Mouse (Mus musculus) hindbrain, embryonic 15.5 days (tissue): ENCODE data around the gene Trim69. TPM values are rescaled to one million over a fixed set of nuclear protein-coding genes. Genes with fewer than 3 reads are reported as not detected.
A peak's percentile ranks its signal among the peaks of the same experiment; 100 is the strongest.
"Not testable (repeated sequence)": the region's sequence is repeated elsewhere in the genome, so short reads cannot be mapped to it uniquely, and the experiment has no call there.

ENCODE experiments used
- ATAC-seq: fragments of 200-750 bp; cut with Nextera tagmentation; 2 replicates; pipeline ENCODE4 v1.8.0; 2017; ENCODE audit warnings: low read depth, moderate number of reproducible peaks, moderate TSS enrichment; ENCODE audit not compliant: low FRiP score
- H3K27ac ChIP-seq: fragments of 300-500 bp; sonication (generic); replicated peaks from 2 replicates; pipeline ENCODE4 v1.5.1; 2015; ENCODE audit warnings: mild to moderate bottlenecking, inconsistent platforms
- H3K27me3 ChIP-seq: fragments of 300-500 bp; sonication (generic); 2 replicates; pipeline ENCODE4 v1.6.1; 2015; ENCODE audit warnings: control low read depth, inconsistent platforms
- H3K36me3 ChIP-seq: fragments of 300-500 bp; sonication (generic); 2 replicates; pipeline ENCODE4 v1.6.1; 2015; ENCODE audit warnings: control low read depth, inconsistent platforms
- H3K4me1 ChIP-seq: fragments of 300-500 bp; sonication (generic); replicated peaks from 2 replicates; pipeline ENCODE4 v1.6.1; 2015; ENCODE audit warnings: control low read depth, inconsistent platforms
- H3K4me2 ChIP-seq: fragments of 300-500 bp; sonication (generic); 2 replicates; pipeline ENCODE4 v1.6.1; 2015; ENCODE audit warnings: moderate library complexity, mild to moderate bottlenecking, inconsistent platforms
- H3K4me3 ChIP-seq: fragments of 300-500 bp; sonication (generic); 2 replicates; pipeline ENCODE4 v1.5.1; 2015; ENCODE audit warnings: mild to moderate bottlenecking, inconsistent platforms
- H3K9ac ChIP-seq: fragments of 300-500 bp; sonication (generic); 2 replicates; pipeline ENCODE4 v1.6.1; 2015; ENCODE audit warnings: inconsistent platforms
- H3K9me3 ChIP-seq: fragments of 300-500 bp; sonication (generic); 2 replicates; pipeline ENCODE4 v1.6.1; 2016; ENCODE audit warnings: control low read depth, inconsistent platforms
- WGBS: fragments of 180-500 bp; shearing (Covaris S2); methylation state at CpG from one replicate; pipeline ENCODE4 v1.1.7; 2015; 5-methylcytosine and 5-hydroxymethylcytosine counted together
- polyA plus RNA-seq: library from polyadenylated mRNA; unstranded; fragments of >200 nt; fragmentation: Nextera tagmentation; extraction: Ambion mirVana; gene quantifications from 2 replicates; pipeline ENCODE4 v1.2.1, GENCODE M21; 2015

Gene Trim69
- polyA plus RNA-seq, 1 experiment from 2014 or later = not detected

DNA sequence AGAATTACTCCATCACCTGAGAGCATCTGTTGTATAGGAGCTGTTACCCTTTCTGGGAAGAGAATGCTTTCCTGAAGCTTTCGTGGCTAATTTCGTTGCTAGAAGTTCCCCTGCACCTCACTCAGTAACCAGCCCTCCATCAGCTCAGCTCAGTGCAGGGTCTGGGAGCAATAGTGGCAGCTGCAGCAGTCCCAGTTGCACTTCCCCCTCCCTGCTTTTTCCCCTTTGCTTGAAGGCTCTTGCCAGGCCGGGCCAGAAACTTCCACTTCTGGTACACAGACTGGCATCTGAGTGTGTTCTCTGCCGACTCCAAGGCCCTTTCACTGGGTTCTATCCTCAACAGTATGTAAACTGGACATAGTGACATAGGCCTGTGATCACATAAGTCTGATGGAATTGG is 24.6 kb downstream of the Trim69 start:
- H3K4me1 ChIP-seq = no peaks in the 10 kb centered on the region
- H3K9ac ChIP-seq = no peak overlapping the region
- H3K4me2 ChIP-seq = no peak overlapping the region
- 87% methylated on average over 4 of the region's 4 CpGs for WGBS
- H3K4me3 ChIP-seq = no peak overlapping the region
- no peaks in the 10 kb centered on the region for H3K27me3 ChIP-seq
- no peaks in the 10 kb centered on the region for H3K36me3 ChIP-seq
- H3K27ac ChIP-seq = no peak overlapping the region
- no peak for ATAC-seq
- no peaks in the 10 kb centered on the region for H3K9me3 ChIP-seq

GRCm38 (mm10) chr2:122186106-122186505 is 25.6 kb downstream of the Trim69 start, which contains the start of the genes Patl2 and Terb2:
Gene Patl2 (minus strand): TSS chr2:122186189.
Gene Terb2 (plus strand): TSS chr2:122186272.
- H3K36me3 ChIP-seq = no peaks in the 10 kb centered on the region
- H3K4me3 ChIP-seq = no peak within 1 kb of the TSS
- H3K27me3 ChIP-seq = no peaks in the 10 kb centered on the region
- no peaks in the 10 kb centered on the region for H3K9me3 ChIP-seq
- no peaks in the 10 kb centered on the region for H3K4me1 ChIP-seq
- WGBS = 84% methylated on average over 17 of the region's 17 CpGs
- H3K9ac ChIP-seq = no peak within 1 kb of the TSS
- no peak within 1 kb of the TSS for H3K4me2 ChIP-seq
- no peak within 1 kb of the TSS for H3K27ac ChIP-seq
- ATAC-seq = no peak

- Histone ChIP-seq H3K27ac (no peak overlapping the region), H3K4me1 (no peaks in the 10 kb centered on the region), H3K9me3 (no peaks in the 10 kb centered on the region), H3K4me2 (no peak overlapping the region), H3K9ac (no peak overlapping the region), H3K27me3 (no peaks in the 10 kb centered on the region), H3K36me3 (no peaks in the 10 kb centered on the region), H3K4me3 (no peak overlapping the region)
- 93% methylated on average over 3 of the region's 3 CpGs for WGBS
- no peak for ATAC-seq
These were observed 26.3 kb downstream of the Trim69 start for GRCm38 (mm10) chr2:122186751-122187150.

DNA sequence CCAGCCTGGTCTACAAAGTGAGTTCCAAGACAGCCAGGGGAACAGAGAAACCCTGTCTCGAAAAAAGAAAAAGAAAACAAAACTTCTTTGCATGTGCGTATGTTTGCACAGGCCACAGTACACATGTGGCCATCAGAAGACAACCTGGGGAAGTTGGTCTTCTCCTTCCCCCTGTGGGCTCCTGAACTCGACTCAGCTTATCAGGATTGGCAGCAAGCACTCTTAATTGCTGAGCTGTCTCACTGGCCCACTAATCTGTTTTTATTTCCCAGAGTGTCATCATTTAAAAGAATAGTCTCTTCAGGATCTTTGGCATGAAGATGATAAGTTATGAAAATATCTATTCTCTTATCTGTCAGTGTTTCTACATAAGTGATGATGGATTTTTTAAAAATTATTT is 31.3 kb downstream of the Trim69 start:
- H3K4me1 ChIP-seq = no peaks in the 10 kb centered on the region
- no peaks in the 10 kb centered on the region for H3K9me3 ChIP-seq
- H3K27me3 ChIP-seq = no peaks in the 10 kb centered on the region
- no peak overlapping the region for H3K4me2 ChIP-seq
- 85% methylated on average over 3 of the region's 3 CpGs for WGBS
- no peaks in the 10 kb centered on the region for H3K36me3 ChIP-seq
- no peak overlapping the region for H3K9ac ChIP-seq
- H3K27ac ChIP-seq = no peak overlapping the region
- H3K4me3 ChIP-seq = no peak overlapping the region
- ATAC-seq = no peak

- WGBS = 48% methylated on average over 1 of the region's 1 CpGs
- Histone ChIP-seq H3K4me1 (no peaks in the 10 kb centered on the region), H3K4me2 (peak overlapping the region; percentile 20), H3K9ac (no peak overlapping the region), H3K36me3 (no peaks in the 10 kb centered on the region), H3K4me3 (no peak overlapping the region), H3K9me3 (no peaks in the 10 kb centered on the region), H3K27me3 (no peaks in the 10 kb centered on the region), H3K27ac (no peak overlapping the region)
- ATAC-seq = peak; percentile 81
These were observed 34.0 kb downstream of the Trim69 start for GRCm38 (mm10) chr2:122194509-122194929.

- Histone ChIP-seq H3K27me3 (no peaks in the 10 kb centered on the region), H3K27ac (no peak overlapping the region), H3K9me3 (no peaks in the 10 kb centered on the region), H3K36me3 (no peaks in the 10 kb centered on the region), H3K4me2 (no peak overlapping the region), H3K4me1 (no peaks in the 10 kb centered on the region), H3K9ac (no peak overlapping the region), H3K4me3 (no peak overlapping the region)
- 92% methylated on average over 1 of the region's 1 CpGs for WGBS
- ATAC-seq = no peak
These were observed 41.0 kb downstream of the Trim69 start for GRCm38 (mm10) chr2:122201501-122201900.

DNA sequence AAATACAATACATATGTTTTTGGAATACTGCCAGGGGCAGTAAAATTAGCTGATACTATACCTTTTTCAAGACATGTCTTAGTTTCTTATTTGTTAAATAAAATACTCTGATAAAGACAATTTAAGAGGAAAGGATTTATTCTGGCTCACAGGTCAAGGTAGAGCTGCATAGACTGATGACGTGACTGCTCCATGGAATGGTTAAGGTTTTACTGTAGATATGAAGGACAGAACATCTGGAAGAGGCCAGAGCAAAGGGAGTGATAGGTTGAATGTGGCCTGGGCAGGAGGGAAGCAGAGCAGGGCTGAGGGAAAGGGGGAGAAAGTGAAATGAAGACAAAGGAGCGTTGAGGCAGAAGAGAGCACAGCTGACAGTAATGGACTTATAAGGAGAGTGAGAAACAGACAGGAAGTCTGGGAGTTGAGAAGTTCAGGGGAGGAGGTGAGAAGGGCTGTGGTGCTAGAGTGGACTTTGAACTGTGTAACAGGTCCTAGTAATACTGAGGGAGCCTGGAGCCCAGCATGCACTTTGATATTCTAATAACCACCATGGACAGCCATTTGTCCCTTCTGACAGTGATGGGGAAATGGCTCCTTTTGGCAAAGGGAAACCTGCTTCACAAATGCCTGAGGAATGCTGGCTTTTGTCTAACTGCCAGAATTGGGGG is 46.1 kb downstream of the Trim69 start:
- no peak overlapping the region for H3K4me2 ChIP-seq
- no peak for ATAC-seq
- no peak overlapping the region for H3K27ac ChIP-seq
- no peaks in the 10 kb centered on the region for H3K4me1 ChIP-seq
- no peaks in the 10 kb centered on the region for H3K36me3 ChIP-seq
- 71% methylated on average over 2 of the region's 2 CpGs for WGBS
- no peaks in the 10 kb centered on the region for H3K9me3 ChIP-seq
- H3K27me3 ChIP-seq = no peaks in the 10 kb centered on the region
- H3K9ac ChIP-seq = no peak overlapping the region
- no peak overlapping the region for H3K4me3 ChIP-seq

DNA sequence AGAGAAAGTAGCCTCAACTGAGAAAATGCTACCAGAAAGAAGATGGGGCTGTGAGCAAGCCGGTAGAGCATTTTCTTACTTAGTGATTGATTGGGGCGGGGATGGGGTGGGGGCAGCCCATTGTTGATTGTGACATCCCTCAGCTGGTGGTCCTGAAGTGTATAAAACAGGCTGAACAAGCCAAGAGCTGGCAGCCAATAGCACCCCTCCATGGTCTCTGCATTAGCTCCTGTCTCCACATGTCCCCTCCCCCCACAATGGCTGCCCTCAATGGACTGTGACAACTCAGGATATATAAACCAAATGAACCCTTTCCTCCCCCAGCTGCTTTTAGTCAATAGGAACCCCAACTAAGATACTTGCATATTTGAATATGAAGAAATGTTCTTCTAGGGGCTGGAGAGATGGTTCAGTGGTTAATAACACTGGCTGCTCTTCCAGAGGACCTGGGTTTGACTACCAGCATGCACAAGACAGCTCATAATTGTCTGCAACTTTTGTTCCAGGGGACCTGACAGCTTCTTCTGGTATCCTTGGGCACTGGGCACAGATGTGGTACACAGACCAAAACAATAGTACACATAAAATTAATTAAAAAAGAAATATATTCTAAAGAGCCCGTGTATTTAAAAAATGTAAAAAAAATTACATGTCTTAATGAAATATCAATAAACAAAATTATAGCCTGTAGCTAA is 50.2 kb downstream of the Trim69 start:
- no peak for ATAC-seq
- Histone ChIP-seq H3K9ac (no peak overlapping the region), H3K4me2 (no peak overlapping the region), H3K36me3 (no peaks in the 10 kb centered on the region), H3K9me3 (no peaks in the 10 kb centered on the region), H3K4me3 (no peak overlapping the region), H3K27me3 (no peaks in the 10 kb centered on the region), H3K4me1 (no peaks in the 10 kb centered on the region), H3K27ac (no peak overlapping the region)
- WGBS = 27% methylated on average over 3 of the region's 3 CpGs

DNA sequence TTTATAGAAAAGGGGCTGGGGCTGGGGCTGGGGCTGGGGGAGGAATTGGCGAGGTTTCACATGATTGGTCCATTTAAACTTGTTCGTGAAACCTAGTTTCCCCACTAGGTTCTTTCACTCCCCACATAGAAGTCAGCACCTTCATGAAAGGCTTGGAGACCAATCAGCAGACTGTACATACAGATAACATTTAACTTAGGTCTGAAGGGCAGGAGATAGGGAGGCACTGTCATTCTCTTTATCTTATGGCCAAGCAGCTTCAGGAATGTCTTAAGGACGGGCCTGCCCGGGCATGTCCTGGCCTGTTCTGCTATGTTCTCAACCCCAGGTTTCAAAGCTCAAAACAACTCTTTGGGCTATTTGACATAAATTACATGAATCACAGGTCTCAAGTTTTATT is 56.6 kb downstream of the Trim69 start:
- 98% methylated on average over 4 of the region's 4 CpGs for WGBS
- H3K4me3 ChIP-seq, H3K9ac ChIP-seq, H3K27me3 ChIP-seq, H3K4me2 ChIP-seq, H3K36me3 ChIP-seq, H3K27ac ChIP-seq, H3K9me3 ChIP-seq, H3K4me1 ChIP-seq, ATAC-seq: not testable (repeated sequence)

- H3K4me2 ChIP-seq = no peak overlapping the region
These were observed 57.7 kb downstream of the Trim69 start for GRCm38 (mm10) chr2:122218234-122218633.

GRCm38 (mm10) chr2:122221378-122221777 is 60.9 kb downstream of the Trim69 start:
- H3K9ac ChIP-seq = no peak overlapping the region
- no peaks in the 10 kb centered on the region for H3K4me1 ChIP-seq
- no peaks in the 10 kb centered on the region for H3K9me3 ChIP-seq
- H3K4me2 ChIP-seq = no peak overlapping the region
- H3K27me3 ChIP-seq = no peaks in the 10 kb centered on the region
- 80% methylated on average over 4 of the region's 4 CpGs for WGBS
- ATAC-seq = no peak
- H3K36me3 ChIP-seq = no peaks in the 10 kb centered on the region
- H3K27ac ChIP-seq = no peak overlapping the region
- H3K4me3 ChIP-seq = no peak overlapping the region

More at GRCm38 (mm10) chr2:122218234-122218633, 57.7 kb downstream of the Trim69 start:
- no peaks in the 10 kb centered on the region for H3K9me3 ChIP-seq
- H3K4me1 ChIP-seq = no peaks in the 10 kb centered on the region
- no peak for ATAC-seq
- H3K9ac ChIP-seq = no peak overlapping the region
- H3K27ac ChIP-seq = no peak overlapping the region
- no peaks in the 10 kb centered on the region for H3K36me3 ChIP-seq
- no peak overlapping the region for H3K4me3 ChIP-seq
- H3K27me3 ChIP-seq = no peaks in the 10 kb centered on the region
- WGBS = 79% methylated on average over 2 of the region's 2 CpGs

GRCm38 (mm10) chr2:122221798-122222197 is 61.3 kb downstream of the Trim69 start:
- ATAC-seq = no peak
- H3K4me2 ChIP-seq = no peak overlapping the region
- no peak overlapping the region for H3K9ac ChIP-seq
- H3K27ac ChIP-seq = no peak overlapping the region
- no peaks in the 10 kb centered on the region for H3K9me3 ChIP-seq
- WGBS = 67% methylated on average over 5 of the region's 5 CpGs
- no peaks in the 10 kb centered on the region for H3K36me3 ChIP-seq
- H3K27me3 ChIP-seq = no peaks in the 10 kb centered on the region
- H3K4me1 ChIP-seq = no peaks in the 10 kb centered on the region
- H3K4me3 ChIP-seq = no peak overlapping the region
